Mouse (Mus musculus): ENCODE measurements around the gene Gtf2ird1. TPM values are rescaled to one million over a fixed set of nuclear protein-coding genes. Genes with fewer than 3 reads are reported as not detected.

Gene Gtf2ird1
- total RNA-seq, 2 experiments from 2014 or later: 22.8 to 25.4 TPM

- peak overlapping the region; percentile 69 for H3K27ac ChIP-seq
- no peak for TF ChIP-seq CTCF (conservative IDR thresholded peaks at IDR 0.05)
- DNase-seq (ENCODE audit: low spot score in 2 of 2): no peak
- no peak overlapping the region for H3K4me3 ChIP-seq
Observed at GRCm38 (mm10) chr5:134468158-134468765, 11.7 kb upstream of the Gtf2ird1 start.

GRCm38 (mm10) chr5:134467030-134467549 lies 10.6 kb upstream of the Gtf2ird1 start:
- no peak overlapping the region for H3K27ac ChIP-seq
- TF ChIP-seq CTCF (conservative IDR thresholded peaks at IDR 0.05): no peak
- no peak overlapping the region for H3K4me3 ChIP-seq
- DNase-seq (ENCODE audit: low spot score in 2 of 2): no peak

GRCm38 (mm10) chr5:134466296-134467029 lies 9.9 kb upstream of the Gtf2ird1 start:
- Histone ChIP-seq H3K4me3 (no peak overlapping the region), H3K27ac (no peak overlapping the region)
- DNase-seq (ENCODE audit: low spot score in 2 of 2): no peak
- no peak for TF ChIP-seq CTCF (conservative IDR thresholded peaks at IDR 0.05)

GRCm38 (mm10) chr5:134465197-134465596 lies 8.7 kb upstream of the Gtf2ird1 start:
- Histone ChIP-seq H3K27ac (no peak overlapping the region), H3K4me3 (no peak overlapping the region)
- no peak for TF ChIP-seq CTCF (conservative IDR thresholded peaks at IDR 0.05)
- DNase-seq (ENCODE audit: low spot score in 2 of 2): no peak

GRCm38 (mm10) chr5:134464225-134464624 lies 7.7 kb upstream of the Gtf2ird1 start:
- Histone ChIP-seq H3K27ac (no peak overlapping the region), H3K4me3 (no peak overlapping the region)
- no peak for DNase-seq (ENCODE audit: low spot score in 2 of 2)
- TF ChIP-seq CTCF (conservative IDR thresholded peaks at IDR 0.05): no peak

- Histone ChIP-seq H3K4me3 (no peak overlapping the region), H3K27ac (no peak overlapping the region)
- DNase-seq (ENCODE audit: low spot score in 2 of 2): no peak
- TF ChIP-seq CTCF (conservative IDR thresholded peaks at IDR 0.05): no peak
Observed at GRCm38 (mm10) chr5:134462731-134463130, 6.2 kb upstream of the Gtf2ird1 start.

GRCm38 (mm10) chr5:134462316-134462715 lies 5.8 kb upstream of the Gtf2ird1 start:
- no peak for TF ChIP-seq CTCF (conservative IDR thresholded peaks at IDR 0.05)

GRCm38 (mm10) chr5:134460546-134460945 lies 4.0 kb upstream of the Gtf2ird1 start:
- no peak for DNase-seq (ENCODE audit: low spot score in 2 of 2)
- Histone ChIP-seq H3K27ac (no peak overlapping the region), H3K4me3 (no peak overlapping the region)
- TF ChIP-seq CTCF (conservative IDR thresholded peaks at IDR 0.05): no peak

More at GRCm38 (mm10) chr5:134462316-134462715, 5.8 kb upstream of the Gtf2ird1 start:
- H3K27ac ChIP-seq: no peak overlapping the region
- no peak overlapping the region for H3K4me3 ChIP-seq
- DNase-seq (ENCODE audit: low spot score in 2 of 2): no peak

GRCm38 (mm10) chr5:134459096-134459495 lies 2.6 kb upstream of the Gtf2ird1 start:
- no peak for DNase-seq (ENCODE audit: low spot score in 2 of 2)
- Histone ChIP-seq H3K4me3 (no peak overlapping the region), H3K27ac (no peak overlapping the region)
- peak; percentile 42; the same call in 1 of the 2 replicates for TF ChIP-seq CTCF (conservative IDR thresholded peaks at IDR 0.05)

GRCm38 (mm10) chr5:134458416-134458815 lies 1.9 kb upstream of the Gtf2ird1 start:
- Histone ChIP-seq H3K4me3 (no peak overlapping the region), H3K27ac (no peak overlapping the region)
- TF ChIP-seq CTCF (conservative IDR thresholded peaks at IDR 0.05): no peak
- DNase-seq (ENCODE audit: low spot score in 2 of 2): no peak

- Histone ChIP-seq H3K27ac (peak overlapping the region; percentile 86; the same call in 1 of the 2 replicates), H3K4me3 (no peak overlapping the region; the same call in 1 of the 2 replicates)
- TF ChIP-seq CTCF (conservative IDR thresholded peaks at IDR 0.05): no peak
- DNase-seq (ENCODE audit: low spot score in 2 of 2): no peak
Observed at GRCm38 (mm10) chr5:134457371-134457770, 855 bp upstream of the Gtf2ird1 start.

- peak overlapping the region; percentile 68 for H3K27ac ChIP-seq
- peak overlapping the region; percentile 65 for H3K4me3 ChIP-seq
- TF ChIP-seq CTCF (conservative IDR thresholded peaks at IDR 0.05): no peak
- peak in 1 of 2 experiments; percentile 26 for DNase-seq (ENCODE audit: low spot score in 2 of 2)
Observed at GRCm38 (mm10) chr5:134455914-134456423, 547 bp downstream of the Gtf2ird1 start.

- Histone ChIP-seq H3K4me3 (peak overlapping the region; percentile 65), H3K27ac (peak overlapping the region; percentile 68)
- DNase-seq (ENCODE audit: low spot score in 2 of 2): no peak
- TF ChIP-seq CTCF (conservative IDR thresholded peaks at IDR 0.05): no peak
Observed at GRCm38 (mm10) chr5:134455186-134455895, 1.2 kb downstream of the Gtf2ird1 start.
